ENCODE assay signal across 8 mouse cellular contexts in the genomic region with DNA sequence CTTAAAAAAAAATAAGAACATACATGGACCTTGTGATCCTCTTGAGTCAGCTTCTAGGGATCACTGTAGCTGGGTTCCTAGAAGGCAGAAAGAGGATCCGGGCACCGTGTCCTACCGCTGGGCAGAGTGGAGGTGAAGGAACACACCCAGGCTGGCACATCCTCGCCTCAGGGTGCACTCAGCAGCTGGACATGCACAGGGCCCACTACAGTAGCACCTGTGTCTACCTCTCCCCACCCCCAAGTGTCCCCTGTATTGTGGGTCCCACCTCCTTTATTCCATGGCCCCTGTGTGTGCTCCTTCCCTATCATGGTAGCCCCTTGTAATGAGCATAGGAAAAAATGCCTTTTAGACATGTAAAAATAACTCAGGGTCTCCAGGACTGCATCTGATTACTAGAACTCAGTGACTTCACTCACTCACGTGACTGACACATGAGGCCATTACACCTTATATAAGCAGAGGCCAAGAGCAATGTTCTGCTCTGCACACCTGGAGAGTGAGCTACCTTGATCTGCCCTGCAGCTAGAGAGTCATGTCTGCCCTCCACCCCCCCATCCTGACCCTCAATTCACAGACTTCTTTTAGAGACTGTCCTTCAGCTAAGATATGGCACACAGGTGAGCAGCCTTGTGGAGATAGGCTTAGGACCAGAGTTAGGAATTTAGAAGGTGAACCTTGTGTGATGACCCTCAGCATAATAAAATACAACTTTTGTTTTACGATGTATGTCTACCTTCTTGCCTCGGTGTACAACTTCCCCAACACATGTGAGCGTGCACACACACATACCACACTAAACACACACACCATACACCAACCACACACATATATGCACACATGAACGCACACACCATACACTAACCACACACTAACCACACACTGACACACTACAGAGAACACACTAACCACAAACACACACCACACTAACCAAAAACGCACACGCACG. TPM values are rescaled to one million over a fixed set of nuclear protein-coding genes. Genes with fewer than 3 reads are reported as not detected.
A peak's percentile ranks its signal among the peaks of the same experiment; 100 is the strongest.
DNase-seq lines count a peak whose midpoint lies in the region; ATAC-seq and TF ChIP-seq lines count a peak whose summit lies in the region.

No protein-coding gene starts in this region.

- H3K4me3 ChIP-seq in heart, embryonic 13.5 days, result peak overlapping the region; percentile 58
- H3K4me3 ChIP-seq in G1E (ENCODE audit: low read depth, low read length), result peak overlapping the region; percentile 70
- peak overlapping the region; percentile 30 for H3K4me3 ChIP-seq in heart, embryonic 16.5 days (ENCODE audit: low read length)
- peak overlapping the region; percentile 70; the same call in 1 of the 2 replicates for H3K4me3 ChIP-seq in midbrain, embryonic 10.5 days

- peak overlapping the region; percentile 79 for H3K9ac ChIP-seq in heart, embryonic 13.5 days
- H3K9ac ChIP-seq in heart, embryonic 16.5 days (ENCODE audit: low read length), result peak overlapping the region; percentile 64

- no peak for DNase-seq in heart, adult 9 months (ENCODE audit: low spot score in 2 of 2)
- no peak for DNase-seq in G1E (ENCODE audit: low spot score)
- DNase-seq in midbrain, embryonic 10.5 days (ENCODE audit: low spot score), result no peak
- no peak for DNase-seq in left cerebral cortex, adult 11 months (ENCODE audit: low spot score)
- no peak for DNase-seq in gastrocnemius, adult 18-20 months (ENCODE audit: low spot score)
- DNase-seq in left cerebral cortex, postnatal 4 days, result no peak

- peaks cover 13% of the 10 kb centered on the region for H3K36me3 ChIP-seq in heart, embryonic 13.5 days
- peaks cover 19% of the 10 kb centered on the region for H3K36me3 ChIP-seq in G1E (replicated peaks)
- H3K36me3 ChIP-seq in heart, embryonic 16.5 days (ENCODE audit: control insufficient read depth, insufficient read depth), result no peaks in the 10 kb centered on the region
- H3K36me3 ChIP-seq in midbrain, embryonic 10.5 days, result peaks cover 14% of the 10 kb centered on the region

- no peak for TF ChIP-seq CTCF in G1E (IDR thresholded peaks at IDR 0.05; ENCODE audit: low read depth, low read length)

- no peak for ATAC-seq in heart, embryonic 13.5 days (ENCODE audit: extremely low read depth, insufficient number of reproducible peaks, low FRiP score, low TSS enrichment)
- no peak for ATAC-seq in G1E (ENCODE audit: extremely low read depth, insufficient number of reproducible peaks, low FRiP score, poor library complexity, severe bottlenecking)
- no peak for ATAC-seq in heart, embryonic 16.5 days (replicated peaks; ENCODE audit: extremely low read depth, insufficient read depth, low FRiP score)

- 0 out of 2 replicates have a peak overlapping the region, but pooled peaks have one; percentile 97 for H3K27ac ChIP-seq in heart, embryonic 13.5 days (replicated peaks)
- H3K27ac ChIP-seq in heart, embryonic 16.5 days (ENCODE audit: low read length), result peak overlapping the region; percentile 46; the same call in 1 of the 2 replicates
- H3K27ac ChIP-seq in midbrain, embryonic 10.5 days (replicated peaks), result no peak overlapping the region

- peak overlapping the region; percentile 72 for H3K4me2 ChIP-seq in heart, embryonic 13.5 days
- peak overlapping the region; percentile 54 for H3K4me2 ChIP-seq in heart, embryonic 16.5 days (ENCODE audit: low read depth, low read length)

- no peaks in the 10 kb centered on the region for H3K9me3 ChIP-seq in heart, embryonic 13.5 days
- no peaks in the 10 kb centered on the region for H3K9me3 ChIP-seq in G1E (replicated peaks)
- no peaks in the 10 kb centered on the region for H3K9me3 ChIP-seq in heart, embryonic 16.5 days (replicated peaks; ENCODE audit: control insufficient read depth, low read length)
- no peaks in the 10 kb centered on the region for H3K9me3 ChIP-seq in midbrain, embryonic 10.5 days (replicated peaks)

- 0 out of 2 replicates have a peak, but pooled peaks cover 3% of the 10 kb centered on the region for H3K27me3 ChIP-seq in heart, embryonic 13.5 days (replicated peaks)
- H3K27me3 ChIP-seq in G1E (ENCODE audit: insufficient read depth, low read length), result no peaks in the 10 kb centered on the region
- H3K27me3 ChIP-seq in heart, embryonic 16.5 days (ENCODE audit: control insufficient read depth, insufficient read depth, low read length), result no peaks in the 10 kb centered on the region
- peaks cover 32% of the 10 kb centered on the region for H3K27me3 ChIP-seq in midbrain, embryonic 10.5 days (ENCODE audit: low read depth, poor library complexity, severe bottlenecking)

- intact Hi-C loops in left cerebral cortex, postnatal 4 days (cut with DNase I), result loop anchor here (5.0 kb wide), 1 partner anchor 102 kb away; the partner anchor contains the start of gene S1pr4

- H3K4me1 ChIP-seq in heart, embryonic 13.5 days, result peaks cover 49% of the 10 kb centered on the region
- H3K4me1 ChIP-seq in G1E (ENCODE audit: insufficient read depth, low read depth, low read length), result peaks cover 67% of the 10 kb centered on the region
- peaks cover 37% of the 10 kb centered on the region for H3K4me1 ChIP-seq in heart, embryonic 16.5 days (ENCODE audit: control insufficient read depth, insufficient read depth, low read length)
- peaks cover 52% of the 10 kb centered on the region for H3K4me1 ChIP-seq in midbrain, embryonic 10.5 days

- WGBS in heart, embryonic 13.5 days, result 75% methylated on average over 12 of the region's 12 CpGs
- WGBS in heart, embryonic 16.5 days, result 74% methylated on average over 12 of the region's 12 CpGs
- 82% methylated on average over 12 of the region's 12 CpGs for WGBS in midbrain, embryonic 10.5 days

RNA-seq across cellular contexts. Expression of gene BC025920, which starts 1.8 kb away (rescaled TPM):
- polyA plus RNA-seq in heart, embryonic 13.5 days (2015; fragmentation: Nextera tagmentation; extraction: Ambion mirVana), result 0.44 and 0.64 TPM in 2 replicates
- 6.7 and 6.8 TPM in 2 replicates for total RNA-seq in G1E (2014; fragmentation: Nextera tagmentation)
- total RNA-seq in G1E (2017), result 3.3 and 4.3 TPM in 2 replicates
- polyA plus RNA-seq in G1E (2012), result 0.40 and 0.50 TPM in 2 replicates
- polyA plus RNA-seq in heart, embryonic 16.5 days (2015; fragmentation: Nextera tagmentation; extraction: Ambion mirVana), result 1.2 TPM in 2 replicates
- polyA plus RNA-seq in midbrain, embryonic 10.5 days (2016; fragmentation: Nextera tagmentation; extraction: Ambion mirVana), result 1.4 and 2.0 TPM in 2 replicates
- total RNA-seq in gastrocnemius, adult 18-20 months (2021), result 1 to 10 TPM; 3.1 to 3.3 TPM
- total RNA-seq in left cerebral cortex, postnatal 4 days (2021), result 1 to 10 TPM; 2.5 to 2.7 TPM

RNA-seq across cellular contexts. Expression of gene Tle6, which starts 3.4 kb away (rescaled TPM):
- polyA plus RNA-seq in heart, embryonic 13.5 days (2015; fragmentation: Nextera tagmentation; extraction: Ambion mirVana), result 30.1 and 30.4 TPM in 2 replicates
- total RNA-seq in G1E (2014; fragmentation: Nextera tagmentation) (42.7 and 44.3 TPM in 2 replicates), G1E (2017) (17.5 and 21.5 TPM in 2 replicates)
- polyA plus RNA-seq in G1E (2012), result 28.8 and 49.5 TPM in 2 replicates
- 29.6 and 31.0 TPM in 2 replicates for polyA plus RNA-seq in heart, embryonic 16.5 days (2015; fragmentation: Nextera tagmentation; extraction: Ambion mirVana)
- polyA plus RNA-seq in midbrain, embryonic 10.5 days (2016; fragmentation: Nextera tagmentation; extraction: Ambion mirVana), result 6.0 and 8.8 TPM in 2 replicates
- 1 to 10 TPM; 4.5 to 6.1 TPM for total RNA-seq in gastrocnemius, adult 18-20 months (2021)
- 1 to 10 TPM; 2.2 to 3.2 TPM for total RNA-seq in left cerebral cortex, postnatal 4 days (2021)

RNA-seq across cellular contexts. Expression of gene Sirt6, which starts 23.3 kb away (rescaled TPM):
- 24.6 and 25.6 TPM in 2 replicates for polyA plus RNA-seq in heart, embryonic 13.5 days (2015; fragmentation: Nextera tagmentation; extraction: Ambion mirVana)
- total RNA-seq in G1E (2014; fragmentation: Nextera tagmentation) (35.9 and 61.0 TPM in 2 replicates), G1E (2017) (6.0 and 6.6 TPM in 2 replicates)
- polyA plus RNA-seq in G1E (2012), result 136 and 158 TPM in 2 replicates
- polyA plus RNA-seq in heart, embryonic 16.5 days (2015; fragmentation: Nextera tagmentation; extraction: Ambion mirVana), result 22.9 and 26.0 TPM in 2 replicates
- 49.3 and 58.7 TPM in 2 replicates for polyA plus RNA-seq in midbrain, embryonic 10.5 days (2016; fragmentation: Nextera tagmentation; extraction: Ambion mirVana)
- 1 to 10 TPM; 4.4 to 4.7 TPM for total RNA-seq in gastrocnemius, adult 18-20 months (2021)
- 10 to 100 TPM; 37.4 to 38.1 TPM for total RNA-seq in left cerebral cortex, postnatal 4 days (2021)

RNA-seq across cellular contexts. Expression of gene Ankrd24, which starts 24.0 kb away (rescaled TPM):
- polyA plus RNA-seq in heart, embryonic 13.5 days (2015; fragmentation: Nextera tagmentation; extraction: Ambion mirVana), result 10.3 and 10.6 TPM in 2 replicates
- 13.8 and 16.3 TPM in 2 replicates for total RNA-seq in G1E (2014; fragmentation: Nextera tagmentation)
- 13.4 and 14.3 TPM in 2 replicates for total RNA-seq in G1E (2017)
- polyA plus RNA-seq in G1E (2012), result 9.8 and 12.7 TPM in 2 replicates
- 14.6 and 14.8 TPM in 2 replicates for polyA plus RNA-seq in heart, embryonic 16.5 days (2015; fragmentation: Nextera tagmentation; extraction: Ambion mirVana)
- polyA plus RNA-seq in midbrain, embryonic 10.5 days (2016; fragmentation: Nextera tagmentation; extraction: Ambion mirVana), result 5.8 and 5.9 TPM in 2 replicates
- total RNA-seq in gastrocnemius, adult 18-20 months (2021), result 10 to 100 TPM; 10.2 to 10.6 TPM
- total RNA-seq in left cerebral cortex, postnatal 4 days (2021), result 10 to 100 TPM; 37.9 to 44.6 TPM

RNA-seq across cellular contexts. Expression of gene Tle2, which starts 29.9 kb away (rescaled TPM):
- polyA plus RNA-seq in heart, embryonic 13.5 days (2015; fragmentation: Nextera tagmentation; extraction: Ambion mirVana), result 23.4 and 26.4 TPM in 2 replicates
- total RNA-seq in G1E (2014; fragmentation: Nextera tagmentation) (0.45 and 1.8 TPM in 2 replicates), G1E (2017) (1.5 and 2.5 TPM in 2 replicates)
- polyA plus RNA-seq in G1E (2012), result 3.3 and 3.6 TPM in 2 replicates
- polyA plus RNA-seq in heart, embryonic 16.5 days (2015; fragmentation: Nextera tagmentation; extraction: Ambion mirVana), result 19.5 and 24.5 TPM in 2 replicates
- polyA plus RNA-seq in midbrain, embryonic 10.5 days (2016; fragmentation: Nextera tagmentation; extraction: Ambion mirVana), result 9.7 and 13.5 TPM in 2 replicates
- 1 to 10 TPM; 4.9 to 7.4 TPM for total RNA-seq in gastrocnemius, adult 18-20 months (2021)
- 10 to 100 TPM; 34.0 to 44.5 TPM for total RNA-seq in left cerebral cortex, postnatal 4 days (2021)
